Mouse (Mus musculus) heart, embryonic 13.5 days (tissue): ENCODE data around the gene Phactr1. TPM values are rescaled to one million over a fixed set of nuclear protein-coding genes. Genes with fewer than 3 reads are reported as not detected.

Experiments
- ATAC-seq: fragments of 200-750 bp; cut with Nextera tagmentation; 2 replicates; pipeline ENCODE4 v1.8.0; 2017; ENCODE audit warnings: moderate TSS enrichment; ENCODE audit not compliant: insufficient number of reproducible peaks, low FRiP score, low TSS enrichment; ENCODE audit errors: extremely low read depth
- H3K27ac ChIP-seq: fragments of 300-500 bp; sonication (generic); replicated peaks from 2 replicates; pipeline ENCODE4 v1.5.1; 2015; ENCODE audit warnings: moderate library complexity, mild to moderate bottlenecking, inconsistent platforms
- H3K27me3 ChIP-seq: fragments of 300-500 bp; sonication (generic); replicated peaks from 2 replicates; pipeline ENCODE4 v1.6.1; 2015; ENCODE audit warnings: mild to moderate bottlenecking, inconsistent platforms
- H3K36me3 ChIP-seq: fragments of 300-500 bp; sonication (generic); 2 replicates; pipeline ENCODE4 v1.6.1; 2015; ENCODE audit warnings: mild to moderate bottlenecking, inconsistent platforms
- H3K4me1 ChIP-seq: fragments of 300-500 bp; sonication (generic); 2 replicates; pipeline ENCODE4 v1.6.1; 2015; ENCODE audit warnings: inconsistent platforms
- H3K4me2 ChIP-seq: fragments of 300-500 bp; sonication (generic); 2 replicates; pipeline ENCODE4 v1.6.1; 2015; ENCODE audit warnings: inconsistent platforms, mild to moderate bottlenecking, moderate library complexity
- H3K4me3 ChIP-seq: fragments of 300-500 bp; sonication (generic); 2 replicates; pipeline ENCODE4 v1.5.1; 2015; ENCODE audit warnings: moderate library complexity, mild to moderate bottlenecking, inconsistent platforms
- H3K9ac ChIP-seq: fragments of 300-500 bp; sonication (generic); 2 replicates; pipeline ENCODE4 v1.6.1; 2015; ENCODE audit warnings: inconsistent platforms, mild to moderate bottlenecking, moderate library complexity
- H3K9me3 ChIP-seq: fragments of 300-500 bp; sonication (generic); 2 replicates; pipeline ENCODE4 v1.6.1; 2016; ENCODE audit warnings: inconsistent platforms
- WGBS: fragments of 180-500 bp; shearing (Covaris S2); methylation state at CpG from one replicate; pipeline ENCODE4 v1.1.7; 2015; ENCODE audit warnings: mixed read lengths; 5-methylcytosine and 5-hydroxymethylcytosine counted together
- polyA plus RNA-seq: library from polyadenylated mRNA; unstranded; fragments of >200 nt; fragmentation: Nextera tagmentation; extraction: Ambion mirVana; gene quantifications from 2 replicates; pipeline ENCODE4 v1.2.1, GENCODE M21; 2015

The Phactr1 gene
- polyA plus RNA-seq, 1 experiment from 2014 or later: 5.2 TPM

GRCm38 (mm10) chr13:42760907-42761544 lies 80.6 kb downstream of the Phactr1 start:
- Histone ChIP-seq H3K4me1 (peaks cover 7% of the 10 kb centered on the region; the same call in 1 of the 2 replicates), H3K4me2 (no peak overlapping the region), H3K4me3 (no peak overlapping the region), H3K36me3 (no peaks in the 10 kb centered on the region), H3K27me3 (0 out of 2 replicates have a peak, but pooled peaks cover 4% of the 10 kb centered on the region), H3K27ac (no peak overlapping the region), H3K9ac (no peak overlapping the region), H3K9me3 (peaks cover 4% of the 10 kb centered on the region; the same call in 1 of the 2 replicates)
- ATAC-seq: no peak
- 55% methylated on average over 10 of the region's 10 CpGs for WGBS

DNA sequence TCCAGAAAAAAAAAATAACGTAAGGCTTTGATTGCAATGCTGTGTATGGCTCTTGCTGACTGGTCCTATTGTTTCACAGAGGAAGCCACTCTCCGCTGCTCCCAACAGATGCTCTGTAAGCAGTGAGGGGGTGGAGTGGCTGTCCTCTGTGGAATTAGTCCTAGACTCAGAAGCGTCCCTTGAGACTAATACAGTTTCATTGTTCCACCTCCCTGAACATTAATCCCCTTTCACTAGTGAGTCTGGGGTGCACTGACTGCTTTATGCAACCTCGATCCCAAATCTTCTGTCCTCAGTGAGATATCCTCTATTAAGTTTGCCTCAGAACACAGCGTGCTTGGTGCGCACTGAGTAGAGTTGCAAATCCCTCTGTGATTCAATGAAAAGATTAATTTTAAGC lies 91.9 kb downstream of the Phactr1 start:
- Histone ChIP-seq H3K4me1 (no peaks in the 10 kb centered on the region), H3K27me3 (0 out of 2 replicates have a peak, but pooled peaks cover 12% of the 10 kb centered on the region), H3K36me3 (no peaks in the 10 kb centered on the region), H3K27ac (no peak overlapping the region), H3K4me2 (no peak overlapping the region), H3K4me3 (no peak overlapping the region), H3K9ac (no peak overlapping the region), H3K9me3 (no peaks in the 10 kb centered on the region)
- ATAC-seq: no peak
- 69% methylated on average over 6 of the region's 6 CpGs for WGBS

DNA sequence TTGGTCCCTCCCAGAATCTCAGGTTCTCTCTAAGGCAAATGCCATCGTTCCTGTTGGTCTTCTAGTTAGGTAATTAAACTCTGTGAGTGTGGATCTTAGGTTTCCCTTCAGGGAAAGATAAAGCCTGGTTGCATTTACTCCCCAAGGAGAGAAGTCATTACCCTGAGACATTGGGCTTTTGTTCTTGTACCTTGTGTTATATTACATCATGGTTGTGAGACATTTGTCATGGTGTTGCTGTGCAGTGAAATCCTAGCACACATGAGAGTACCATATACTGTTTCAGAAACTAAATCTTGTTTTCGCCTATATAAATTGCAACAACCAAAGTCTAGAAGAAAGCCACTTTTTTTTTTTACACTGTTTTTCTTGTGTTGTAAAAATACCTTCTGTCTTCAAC lies 93.6 kb downstream of the Phactr1 start:
- Histone ChIP-seq H3K4me1 (no peaks in the 10 kb centered on the region), H3K27ac (no peak overlapping the region), H3K9ac (no peak overlapping the region), H3K9me3 (no peaks in the 10 kb centered on the region), H3K27me3 (0 out of 2 replicates have a peak, but pooled peaks cover 12% of the 10 kb centered on the region), H3K36me3 (no peaks in the 10 kb centered on the region), H3K4me3 (no peak overlapping the region), H3K4me2 (no peak overlapping the region)
- 63% methylated on average over 2 of the region's 2 CpGs for WGBS
- ATAC-seq: no peak

DNA sequence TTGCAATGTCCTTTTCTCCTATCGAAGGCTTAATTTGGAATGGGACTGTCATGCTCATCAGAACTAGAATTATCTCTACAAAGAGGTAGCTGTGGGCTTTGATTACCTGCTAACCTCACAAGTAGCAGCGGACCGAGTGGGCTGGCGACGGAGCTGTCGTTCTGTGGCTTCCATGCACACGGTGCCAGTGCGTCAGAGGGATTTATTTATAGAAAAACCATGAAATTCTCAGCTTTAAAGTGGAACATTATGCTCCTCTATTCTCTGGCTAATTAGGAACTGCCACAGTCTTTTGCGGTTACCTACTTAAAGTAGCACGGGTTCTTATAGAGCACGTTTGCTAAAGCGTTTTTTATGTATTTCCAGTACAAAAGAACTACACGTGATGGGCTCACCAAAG lies 101.7 kb downstream of the Phactr1 start:
- no peak overlapping the region for H3K9ac ChIP-seq
- WGBS: 77% methylated on average over 13 of the region's 13 CpGs
- ATAC-seq: no peak

GRCm38 (mm10) chr13:42789221-42789620 lies 108.8 kb downstream of the Phactr1 start:
- Histone ChIP-seq H3K4me1 (peaks cover 4% of the 10 kb centered on the region; the same call in 1 of the 2 replicates), H3K27me3 (no peaks in the 10 kb centered on the region), H3K4me2 (no peak overlapping the region), H3K9me3 (no peaks in the 10 kb centered on the region), H3K9ac (no peak overlapping the region), H3K4me3 (no peak overlapping the region), H3K36me3 (no peaks in the 10 kb centered on the region), H3K27ac (no peak overlapping the region)
- 87% methylated on average over 13 of the region's 13 CpGs for WGBS
- ATAC-seq: no peak

More for the DNA sequence above, 101.7 kb downstream of the Phactr1 start:
- Histone ChIP-seq H3K27ac (no peak overlapping the region), H3K27me3 (no peaks in the 10 kb centered on the region), H3K4me2 (no peak overlapping the region), H3K9me3 (no peaks in the 10 kb centered on the region), H3K4me1 (no peaks in the 10 kb centered on the region), H3K4me3 (no peak overlapping the region), H3K36me3 (no peaks in the 10 kb centered on the region)

GRCm38 (mm10) chr13:42792279-42792678 lies 111.9 kb downstream of the Phactr1 start:
- Histone ChIP-seq H3K4me2 (peak overlapping the region; percentile 51), H3K4me1 (peaks cover 4% of the 10 kb centered on the region; the same call in 1 of the 2 replicates), H3K9ac (no peak overlapping the region), H3K4me3 (peak overlapping the region; percentile 16; the same call in 1 of the 2 replicates), H3K27ac (no peak overlapping the region), H3K27me3 (no peaks in the 10 kb centered on the region), H3K36me3 (no peaks in the 10 kb centered on the region), H3K9me3 (no peaks in the 10 kb centered on the region)
- no peak for ATAC-seq
- WGBS: 15% methylated on average over 8 of the region's 8 CpGs

GRCm38 (mm10) chr13:42800523-42800922 lies 120.1 kb downstream of the Phactr1 start:
- no peaks in the 10 kb centered on the region for H3K9me3 ChIP-seq
- H3K4me2 ChIP-seq: no peak overlapping the region
- no peak overlapping the region for H3K4me3 ChIP-seq
- no peak overlapping the region for H3K27ac ChIP-seq
- H3K36me3 ChIP-seq: no peaks in the 10 kb centered on the region
- ATAC-seq: no peak
- 82% methylated on average over 6 of the region's 6 CpGs for WGBS
- no peaks in the 10 kb centered on the region for H3K4me1 ChIP-seq
- no peak overlapping the region for H3K9ac ChIP-seq
- 0 out of 2 replicates have a peak, but pooled peaks cover 5% of the 10 kb centered on the region for H3K27me3 ChIP-seq

DNA sequence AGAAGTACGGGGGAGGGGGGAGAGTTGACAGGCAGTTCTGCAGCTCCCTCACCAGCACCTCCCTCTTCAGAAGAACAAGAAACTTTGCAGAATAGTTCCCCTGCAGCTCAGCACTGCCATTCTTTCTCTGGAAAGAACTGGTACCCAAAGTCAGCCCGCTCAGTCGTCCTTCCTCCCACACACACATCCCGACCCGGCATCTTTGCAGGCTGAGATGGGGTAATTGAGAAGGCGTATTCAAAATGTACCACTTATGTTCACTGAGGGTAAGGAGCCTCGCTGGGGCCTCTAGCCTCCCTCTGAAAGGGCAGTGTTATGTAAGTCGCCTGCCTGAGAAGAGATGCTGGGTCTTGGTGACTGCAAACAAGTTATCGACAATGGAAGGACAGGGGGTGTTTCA lies 123.9 kb downstream of the Phactr1 start:
- H3K9ac ChIP-seq: no peak overlapping the region
- H3K4me2 ChIP-seq: no peak overlapping the region
- no peak overlapping the region for H3K27ac ChIP-seq
- no peak overlapping the region for H3K4me3 ChIP-seq
- WGBS: 49% methylated on average over 9 of the region's 9 CpGs
- ATAC-seq: no peak
- no peaks in the 10 kb centered on the region for H3K9me3 ChIP-seq
- no peaks in the 10 kb centered on the region for H3K4me1 ChIP-seq
- H3K36me3 ChIP-seq: no peaks in the 10 kb centered on the region
- H3K27me3 ChIP-seq: peaks cover 10% of the 10 kb centered on the region; the same call in 1 of the 2 replicates

DNA sequence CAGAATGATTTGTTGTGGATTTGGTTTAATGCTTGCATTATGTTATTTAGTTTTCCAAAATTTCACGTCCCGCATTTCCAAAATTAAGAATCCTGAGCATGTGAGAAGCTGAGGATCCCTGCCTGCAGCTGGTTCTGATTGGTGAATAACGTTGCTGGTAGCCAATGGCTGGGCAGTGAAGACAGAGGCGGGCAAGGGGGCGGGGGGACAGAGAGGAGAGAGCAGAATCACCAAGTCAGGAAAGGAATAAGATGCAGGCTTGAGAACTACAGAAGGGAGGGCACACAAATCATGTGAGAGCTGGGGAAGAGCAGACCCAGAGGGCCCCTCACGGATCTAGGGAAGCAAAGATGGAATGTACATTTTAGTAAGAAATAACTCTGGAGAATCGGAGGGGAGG lies 132.3 kb downstream of the Phactr1 start:
- H3K9me3 ChIP-seq: no peaks in the 10 kb centered on the region
- H3K27me3 ChIP-seq: peaks cover 12% of the 10 kb centered on the region; the same call in 1 of the 2 replicates
- no peak overlapping the region for H3K27ac ChIP-seq
- H3K4me1 ChIP-seq: peaks cover 15% of the 10 kb centered on the region
- H3K4me3 ChIP-seq: peak overlapping the region; percentile 14
- H3K9ac ChIP-seq: 0 out of 2 replicates have a peak overlapping the region, but pooled peaks have one; percentile 3
- 23% methylated on average over 7 of the region's 7 CpGs for WGBS
- ATAC-seq: no peak
- H3K4me2 ChIP-seq: peak overlapping the region; percentile 55
- no peaks in the 10 kb centered on the region for H3K36me3 ChIP-seq

- Histone ChIP-seq H3K4me1 (peaks cover 23% of the 10 kb centered on the region), H3K9me3 (no peaks in the 10 kb centered on the region), H3K4me2 (no peak overlapping the region), H3K4me3 (no peak overlapping the region), H3K9ac (no peak overlapping the region), H3K27ac (no peak overlapping the region), H3K27me3 (peaks cover 5% of the 10 kb centered on the region; the same call in 1 of the 2 replicates), H3K36me3 (no peaks in the 10 kb centered on the region)
- ATAC-seq: no peak
- WGBS: 50% methylated on average over 10 of the region's 10 CpGs
These were observed 138.0 kb downstream of the Phactr1 start for GRCm38 (mm10) chr13:42818378-42818777.

DNA sequence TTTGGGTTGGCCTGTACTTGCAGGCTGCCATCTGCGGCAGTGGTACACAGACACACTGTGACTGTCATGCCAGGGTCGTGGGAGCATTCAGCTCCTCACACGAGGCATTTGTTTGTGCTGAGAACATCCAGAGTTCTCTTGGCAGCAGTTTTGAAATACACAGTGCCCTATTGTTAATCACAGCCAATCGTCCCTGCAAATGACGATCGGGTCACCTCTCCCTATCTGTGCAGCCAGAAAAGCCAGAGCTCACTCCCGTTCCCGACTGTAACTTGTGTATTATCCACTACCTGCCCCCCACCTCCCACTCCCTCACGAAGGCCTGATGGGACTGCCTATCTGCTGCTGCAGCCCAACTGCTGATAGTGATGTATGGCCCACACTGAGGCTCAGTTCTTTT lies 140.1 kb downstream of the Phactr1 start:
- no peak for ATAC-seq
- no peak overlapping the region for H3K4me3 ChIP-seq
- peaks cover 17% of the 10 kb centered on the region for H3K4me1 ChIP-seq
- peaks cover 5% of the 10 kb centered on the region; the same call in 1 of the 2 replicates for H3K27me3 ChIP-seq
- 42% methylated on average over 9 of the region's 9 CpGs for WGBS
- H3K36me3 ChIP-seq: no peaks in the 10 kb centered on the region
- H3K9ac ChIP-seq: no peak overlapping the region
- no peak overlapping the region for H3K4me2 ChIP-seq
- H3K9me3 ChIP-seq: no peaks in the 10 kb centered on the region
- H3K27ac ChIP-seq: no peak overlapping the region
